In the genomic region with DNA sequence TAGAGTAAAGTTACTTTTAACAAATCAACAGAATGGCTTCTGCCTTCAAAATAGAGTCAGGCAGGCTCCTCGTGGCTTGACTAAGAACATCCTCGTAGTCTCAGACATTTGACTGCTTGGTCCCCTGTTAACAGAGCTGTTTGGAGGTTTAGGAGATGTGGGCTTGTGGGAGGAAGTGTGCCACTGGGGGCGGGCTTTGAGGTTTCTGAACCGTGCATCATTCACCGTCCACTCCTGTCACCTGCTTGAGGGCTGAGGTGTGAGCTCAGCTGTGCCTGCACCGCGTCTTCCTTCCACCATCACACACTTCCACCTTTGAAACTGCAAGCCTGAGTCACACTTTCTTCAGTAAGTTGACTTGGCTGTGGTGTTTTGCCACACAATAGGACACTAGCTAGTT, we compare ENCODE assay signal across 14 mouse cellular contexts. TPM values are rescaled to one million over a fixed set of nuclear protein-coding genes. Genes with fewer than 3 reads are reported as not detected.
A peak's percentile ranks its signal among the peaks of the same experiment; 100 is the strongest.
DNase-seq lines count a peak whose midpoint lies in the region; ATAC-seq and TF ChIP-seq lines count a peak whose summit lies in the region.
"Had no signal": no experiment of that assay in that cellular context is flagged by ENCODE, and none has a peak within 500 bp of the region (broad histone marks: within the 10 kb centered on the region; RNA-seq: fewer than 3 reads in every experiment).

No protein-coding gene starts in this region.

- no peaks in the 10 kb centered on the region for H3K9me3 ChIP-seq in kidney, postnatal 0 days (replicated peaks; ENCODE audit: low read length)
- H3K9me3 ChIP-seq in forebrain, embryonic 10.5 days = no peaks in the 10 kb centered on the region
- H3K9me3 ChIP-seq: forebrain, embryonic 13.5 days; hindbrain, embryonic 10.5 days had no signal

- no peaks in the 10 kb centered on the region for H3K4me1 ChIP-seq in kidney, postnatal 0 days (replicated peaks; ENCODE audit: insufficient read depth, low read length)
- H3K4me1 ChIP-seq in thymus, adult 2 months (replicated peaks; ENCODE audit: control insufficient read depth, insufficient read depth, low read length) = peaks cover 25% of the 10 kb centered on the region
- no peaks in the 10 kb centered on the region for H3K4me1 ChIP-seq in forebrain, embryonic 10.5 days
- H3K4me1 ChIP-seq: forebrain, embryonic 13.5 days had no signal

- H3K9ac ChIP-seq in kidney, postnatal 0 days (ENCODE audit: low read depth, low read length) = no peak overlapping the region
- H3K9ac ChIP-seq: forebrain, embryonic 13.5 days had no signal

- no peaks in the 10 kb centered on the region for H3K27me3 ChIP-seq in kidney, postnatal 0 days (ENCODE audit: insufficient read depth, low read length)
- H3K27me3 ChIP-seq in thymus, adult 2 months (ENCODE audit: control insufficient read depth, insufficient read depth, low read length) = no peaks in the 10 kb centered on the region
- H3K27me3 ChIP-seq in forebrain, embryonic 10.5 days (ENCODE audit: poor library complexity, severe bottlenecking) = no peaks in the 10 kb centered on the region
- H3K27me3 ChIP-seq: forebrain, embryonic 13.5 days had no signal

- no peak overlapping the region for H3K4me3 ChIP-seq in kidney, postnatal 0 days (replicated peaks; ENCODE audit: low read depth, low read length)
- no peak overlapping the region for H3K4me3 ChIP-seq in thymus, adult 2 months (ENCODE audit: control insufficient read depth, insufficient read depth, low read length)
- H3K4me3 ChIP-seq in forebrain, embryonic 10.5 days = no peak overlapping the region
- H3K4me3 ChIP-seq: forebrain, embryonic 13.5 days; hindbrain, embryonic 10.5 days; myocyte had no signal

- DNase-seq in kidney, postnatal 0 days (ENCODE audit: low spot score) = no peak
- no peak for DNase-seq in kidney, postnatal 10 days
- peak; percentile 94 for DNase-seq in T-cell, adult 2 months (ENCODE audit: low spot score)
- peak; percentile 79 for DNase-seq in thymus, adult 2 months
- no peak for DNase-seq in layer of hippocampus, adult 8-10 months (ENCODE audit: low spot score in 2 of 2)
- DNase-seq in adrenal gland, postnatal 10 days = no peak
- DNase-seq in forebrain, embryonic 10.5 days (ENCODE audit: extremely low spot score, low spot score) = no peak
- DNase-seq: kidney, postnatal 25 days had no signal

- no peaks in the 10 kb centered on the region for H3K36me3 ChIP-seq in kidney, postnatal 0 days (ENCODE audit: insufficient read depth, low read length)
- no peaks in the 10 kb centered on the region for H3K36me3 ChIP-seq in thymus, adult 2 months (ENCODE audit: control insufficient read depth, insufficient read depth, low read length)
- no peaks in the 10 kb centered on the region for H3K36me3 ChIP-seq in forebrain, embryonic 10.5 days (replicated peaks)
- H3K36me3 ChIP-seq: hindbrain, embryonic 10.5 days had no signal

- no peak for ATAC-seq in kidney, postnatal 0 days (replicated peaks; ENCODE audit: low FRiP score, low read depth)
- peak; percentile 69 for ATAC-seq in monocyte, adult 5-6 weeks (replicated peaks; ENCODE audit: insufficient number of reproducible peaks, low FRiP score, low TSS enrichment, poor library complexity, severe bottlenecking)
- ATAC-seq: forebrain, embryonic 13.5 days had no signal

- TF ChIP-seq POLR2A in thymus, adult 2 months (IDR thresholded peaks at IDR 0.05; ENCODE audit: control insufficient read depth, extremely low read depth, insufficient read depth, low read length, poor library complexity) = no peak

- no peak overlapping the region for H3K27ac ChIP-seq in kidney, postnatal 0 days
- H3K27ac ChIP-seq in thymus, adult 2 months (ENCODE audit: control insufficient read depth, insufficient read depth, low read length) = 0 out of 2 replicates have a peak overlapping the region, but pooled peaks have one; percentile 9
- H3K27ac ChIP-seq in forebrain, embryonic 10.5 days = no peak overlapping the region
- H3K27ac ChIP-seq: forebrain, embryonic 13.5 days; hindbrain, embryonic 10.5 days had no signal

- TF ChIP-seq CTCF in kidney, postnatal 0 days (IDR thresholded peaks at IDR 0.05; ENCODE audit: low read depth) = 0 out of 2 replicates have a peak, but pooled peaks have one; percentile 14
- TF ChIP-seq CTCF in thymus, adult 2 months (IDR thresholded peaks at IDR 0.05; ENCODE audit: borderline replicate concordance, control insufficient read depth, extremely low read depth, insufficient read depth, low read length, poor library complexity) = 0 out of 2 replicates have a peak, but pooled peaks have one; percentile 25

- no peak overlapping the region for H3K4me2 ChIP-seq in kidney, postnatal 0 days (ENCODE audit: low read length)
- H3K4me2 ChIP-seq: forebrain, embryonic 13.5 days had no signal

- 49% methylated on average over 7 of the region's 7 CpGs for WGBS in kidney, postnatal 0 days
- 2% methylated on average over 7 of the region's 7 CpGs for WGBS in thymus, adult 2 months
- WGBS in forebrain, embryonic 10.5 days = 85% methylated on average over 7 of the region's 7 CpGs

RNA-seq across cellular contexts. Expression of a gene that starts 52.6 kb away (rescaled TPM):
- not detected in 2 replicates for polyA plus RNA-seq in kidney, postnatal 0 days (2015; fragmentation: Nextera tagmentation; extraction: Ambion mirVana)
- not detected in 3 replicates for total RNA-seq in monocyte, adult 5-6 weeks (2017)
- not detected in 2 replicates for polyA plus RNA-seq in thymus, adult 2 months (2012; rRNA removed)
- not detected for total RNA-seq in layer of hippocampus, adult 8-10 months (2022)
- not detected for total RNA-seq in adrenal gland, postnatal 10 days (2021)
- not detected in 2 replicates for polyA plus RNA-seq in forebrain, embryonic 10.5 days (2016; fragmentation: Nextera tagmentation; extraction: Ambion mirVana)
- total RNA-seq: left cerebral cortex, postnatal 25 days had no signal
- polyA plus RNA-seq: forebrain, embryonic 13.5 days; hindbrain, embryonic 10.5 days; lung, embryonic 16.5 days; myocyte had no signal

Comparison
In these comparisons a context has a peak if more than half of its experiments do, and no peak if none do; other contexts are left out.
1. DNase-seq: peak in T-cell, adult 2 months (single experiment) and thymus, adult 2 months (single experiment); none in kidney, postnatal 0 days (single experiment), kidney, postnatal 10 days (single experiment), layer of hippocampus, adult 8-10 months (0 of 2), adrenal gland, postnatal 10 days (single experiment) and forebrain, embryonic 10.5 days (single experiment).